Mouse (Mus musculus): ENCODE measurements around the gene Catsper3.

DNA sequence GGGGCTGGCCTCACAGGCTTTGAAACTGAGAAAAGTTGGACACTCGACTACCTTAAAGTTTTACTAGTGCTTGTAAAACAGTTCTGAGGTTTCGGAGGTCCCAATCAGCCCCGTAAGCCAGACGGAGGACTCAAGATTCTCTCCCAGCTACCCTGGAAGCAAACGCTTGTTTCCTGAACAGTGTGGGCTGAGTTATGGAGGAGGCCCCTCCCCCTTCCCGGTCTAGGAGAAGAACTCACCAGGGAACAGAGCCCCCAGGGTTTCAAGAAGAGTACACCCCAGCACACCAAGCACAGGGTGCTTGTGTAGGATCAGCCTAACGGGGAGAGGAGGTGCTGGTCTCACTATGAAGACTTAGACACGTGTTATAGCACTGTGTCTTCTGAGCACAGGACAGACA, 27.6 kb upstream of the Catsper3 start:
- TF ChIP-seq CTCF (IDR thresholded peaks at IDR 0.05; ENCODE audit: control insufficient read depth, insufficient read depth, insufficient read length) (no peak), USF1 (IDR thresholded peaks at IDR 0.05; ENCODE audit: low read depth) (no peak), MAX (IDR thresholded peaks at IDR 0.05) (no peak)

Data from C2C12 (cell line).